Mouse (Mus musculus) heart, embryonic 15.5 days (tissue): ENCODE results near the gene Ubr2. TPM values are rescaled to one million over a fixed set of nuclear protein-coding genes. Genes with fewer than 3 reads are reported as not detected.

Experiments used
- ATAC-seq: fragments of 200-750 bp; cut with Nextera tagmentation; replicated peaks from 2 replicates; pipeline ENCODE4 v1.8.0; 2017; ENCODE audit warnings: low read depth, moderate TSS enrichment; ENCODE audit not compliant: insufficient number of reproducible peaks, insufficient read depth, low FRiP score
- H3K27ac ChIP-seq: fragments of 300-500 bp; sonication (generic); 2 replicates; pipeline ENCODE4 v1.5.1; 2015; ENCODE audit warnings: mild to moderate bottlenecking, inconsistent platforms
- H3K27me3 ChIP-seq: fragments of 300-500 bp; sonication (generic); 2 replicates; pipeline ENCODE4 v1.6.1; 2015; ENCODE audit warnings: inconsistent platforms
- H3K36me3 ChIP-seq: fragments of 300-500 bp; sonication (generic); 2 replicates; pipeline ENCODE4 v1.6.1; 2015; ENCODE audit warnings: mild to moderate bottlenecking, inconsistent platforms
- H3K4me1 ChIP-seq: fragments of 300-500 bp; sonication (generic); replicated peaks from 2 replicates; pipeline ENCODE4 v1.6.1; 2015; ENCODE audit warnings: inconsistent platforms
- H3K4me2 ChIP-seq: fragments of 300-500 bp; sonication (generic); 2 replicates; pipeline ENCODE4 v1.6.1; 2015; ENCODE audit warnings: inconsistent platforms, mild to moderate bottlenecking, moderate library complexity
- H3K4me3 ChIP-seq: fragments of 300-500 bp; sonication (generic); 2 replicates; pipeline ENCODE4 v1.5.1; 2015; ENCODE audit warnings: mild to moderate bottlenecking, inconsistent platforms
- H3K9ac ChIP-seq: fragments of 300-500 bp; sonication (generic); 2 replicates; pipeline ENCODE4 v1.6.1; 2015; ENCODE audit warnings: mild to moderate bottlenecking, inconsistent platforms
- H3K9me3 ChIP-seq: fragments of 300-500 bp; sonication (generic); replicated peaks from 2 replicates; pipeline ENCODE4 v1.6.1; 2016; ENCODE audit warnings: inconsistent platforms
- WGBS: fragments of 180-500 bp; shearing (Covaris S2); methylation state at CpG from one replicate; pipeline ENCODE4 v1.1.7; 2015; ENCODE audit warnings: mixed read lengths; 5-methylcytosine and 5-hydroxymethylcytosine counted together
- polyA plus RNA-seq: library from polyadenylated mRNA; unstranded; fragments of >200 nt; fragmentation: Nextera tagmentation; extraction: Ambion mirVana; gene quantifications from 2 replicates; pipeline ENCODE4 v1.2.1, GENCODE M21; 2015

The Ubr2 gene
- polyA plus RNA-seq, 1 experiment from 2014 or later = 14.4 TPM

GRCm38 (mm10) chr17:47003305-47003704 lies 7.1 kb downstream of the Ubr2 start:
- no peak overlapping the region for H3K9ac ChIP-seq
- no peak overlapping the region for H3K27ac ChIP-seq
- WGBS = 61% methylated on average over 8 of the region's 8 CpGs
- ATAC-seq = no peak
- H3K4me1 ChIP-seq = peaks cover 36% of the 10 kb centered on the region
- no peak overlapping the region for H3K4me3 ChIP-seq
- H3K9me3 ChIP-seq = no peaks in the 10 kb centered on the region
- no peak overlapping the region for H3K4me2 ChIP-seq
- peaks cover 31% of the 10 kb centered on the region for H3K36me3 ChIP-seq
- no peaks in the 10 kb centered on the region for H3K27me3 ChIP-seq

GRCm38 (mm10) chr17:47002401-47002800 lies 8.0 kb downstream of the Ubr2 start:
- ATAC-seq = no peak
- Histone ChIP-seq H3K9me3 (no peaks in the 10 kb centered on the region), H3K27me3 (no peaks in the 10 kb centered on the region), H3K4me1 (peaks cover 31% of the 10 kb centered on the region), H3K36me3 (peaks cover 36% of the 10 kb centered on the region), H3K27ac (no peak overlapping the region), H3K4me2 (no peak overlapping the region), H3K4me3 (no peak overlapping the region), H3K9ac (no peak overlapping the region)
- 82% methylated on average over 5 of the region's 5 CpGs for WGBS

- no peak overlapping the region for H3K9ac ChIP-seq
- H3K9me3 ChIP-seq = no peaks in the 10 kb centered on the region
- H3K27me3 ChIP-seq = no peaks in the 10 kb centered on the region
- no peak overlapping the region for H3K4me3 ChIP-seq
- H3K27ac ChIP-seq = no peak overlapping the region
- 93% methylated on average over 4 of the region's 4 CpGs for WGBS
- H3K4me2 ChIP-seq = no peak overlapping the region
- H3K36me3 ChIP-seq = peaks cover 29% of the 10 kb centered on the region
- ATAC-seq = no peak
- H3K4me1 ChIP-seq = peaks cover 6% of the 10 kb centered on the region
Observed at GRCm38 (mm10) chr17:46998840-46999239, 11.5 kb downstream of the Ubr2 start.

GRCm38 (mm10) chr17:46996484-46996883 lies 13.9 kb downstream of the Ubr2 start:
- peaks cover 47% of the 10 kb centered on the region for H3K36me3 ChIP-seq
- H3K9ac ChIP-seq = no peak overlapping the region
- no peaks in the 10 kb centered on the region for H3K27me3 ChIP-seq
- H3K4me3 ChIP-seq = no peak overlapping the region
- no peak for ATAC-seq
- H3K4me1 ChIP-seq = 0 out of 2 replicates have a peak, but pooled peaks cover 2% of the 10 kb centered on the region
- WGBS = 62% methylated on average over 7 of the region's 7 CpGs
- no peak overlapping the region for H3K27ac ChIP-seq
- H3K9me3 ChIP-seq = no peaks in the 10 kb centered on the region
- H3K4me2 ChIP-seq = no peak overlapping the region

- H3K36me3 ChIP-seq = peaks cover 54% of the 10 kb centered on the region
- no peak overlapping the region for H3K27ac ChIP-seq
- H3K4me1 ChIP-seq = 0 out of 2 replicates have a peak, but pooled peaks cover 2% of the 10 kb centered on the region
- no peak overlapping the region for H3K9ac ChIP-seq
- H3K9me3 ChIP-seq = no peaks in the 10 kb centered on the region
- no peak for ATAC-seq
- no peaks in the 10 kb centered on the region for H3K27me3 ChIP-seq
- no peak overlapping the region for H3K4me3 ChIP-seq
- 65% methylated on average over 3 of the region's 3 CpGs for WGBS
- H3K4me2 ChIP-seq = no peak overlapping the region
Observed at GRCm38 (mm10) chr17:46995621-46996020, 14.7 kb downstream of the Ubr2 start.

- WGBS = 74% methylated on average over 10 of the region's 10 CpGs
- no peak for ATAC-seq
- H3K36me3 ChIP-seq = peaks cover 54% of the 10 kb centered on the region
Observed at GRCm38 (mm10) chr17:46994641-46995398, 15.5 kb downstream of the Ubr2 start.

GRCm38 (mm10) chr17:46993625-46994024 lies 16.7 kb downstream of the Ubr2 start:
- Histone ChIP-seq H3K36me3 (peaks cover 50% of the 10 kb centered on the region), H3K4me2 (no peak overlapping the region), H3K27me3 (no peaks in the 10 kb centered on the region), H3K4me3 (no peak overlapping the region), H3K27ac (no peak overlapping the region), H3K9me3 (no peaks in the 10 kb centered on the region), H3K4me1 (0 out of 2 replicates have a peak, but pooled peaks cover 2% of the 10 kb centered on the region), H3K9ac (no peak overlapping the region)
- WGBS = 96% methylated on average over 8 of the region's 8 CpGs
- ATAC-seq = no peak

More at GRCm38 (mm10) chr17:46994641-46995398, 15.5 kb downstream of the Ubr2 start:
- H3K9me3 ChIP-seq = no peaks in the 10 kb centered on the region
- H3K4me2 ChIP-seq = no peak overlapping the region
- H3K4me3 ChIP-seq = no peak overlapping the region
- H3K27ac ChIP-seq = no peak overlapping the region
- no peaks in the 10 kb centered on the region for H3K27me3 ChIP-seq
- H3K4me1 ChIP-seq = 0 out of 2 replicates have a peak, but pooled peaks cover 2% of the 10 kb centered on the region
- H3K9ac ChIP-seq = no peak overlapping the region

- Histone ChIP-seq H3K27ac (no peak overlapping the region), H3K36me3 (peaks cover 88% of the 10 kb centered on the region), H3K4me1 (no peaks in the 10 kb centered on the region), H3K9ac (no peak overlapping the region), H3K4me3 (no peak overlapping the region), H3K9me3 (no peaks in the 10 kb centered on the region), H3K27me3 (no peaks in the 10 kb centered on the region), H3K4me2 (no peak overlapping the region)
- ATAC-seq = no peak
- WGBS = 89% methylated on average over 3 of the region's 3 CpGs
Observed at GRCm38 (mm10) chr17:46987631-46988030, 22.7 kb downstream of the Ubr2 start.

- Histone ChIP-seq H3K27me3 (no peaks in the 10 kb centered on the region), H3K27ac (no peak overlapping the region), H3K36me3 (peaks cover 98% of the 10 kb centered on the region), H3K4me3 (no peak overlapping the region), H3K9me3 (no peaks in the 10 kb centered on the region), H3K4me1 (no peaks in the 10 kb centered on the region), H3K4me2 (no peak overlapping the region), H3K9ac (no peak overlapping the region)
- WGBS = 95% methylated on average over 6 of the region's 6 CpGs
- no peak for ATAC-seq
Observed at GRCm38 (mm10) chr17:46980050-46980449, 30.3 kb downstream of the Ubr2 start.

GRCm38 (mm10) chr17:46975183-46975582 lies 35.2 kb downstream of the Ubr2 start:
- no peaks in the 10 kb centered on the region for H3K4me1 ChIP-seq
- H3K27ac ChIP-seq = no peak overlapping the region
- no peak overlapping the region for H3K9ac ChIP-seq
- no peak overlapping the region for H3K4me2 ChIP-seq
- no peaks in the 10 kb centered on the region for H3K27me3 ChIP-seq
- 65% methylated on average over 3 of the region's 3 CpGs for WGBS
- H3K9me3 ChIP-seq = no peaks in the 10 kb centered on the region
- no peak for ATAC-seq
- peaks cover 96% of the 10 kb centered on the region for H3K36me3 ChIP-seq
- H3K4me3 ChIP-seq = no peak overlapping the region

- Histone ChIP-seq H3K36me3 (peaks cover 96% of the 10 kb centered on the region), H3K27me3 (no peaks in the 10 kb centered on the region), H3K4me2 (no peak overlapping the region), H3K9me3 (no peaks in the 10 kb centered on the region), H3K4me1 (no peaks in the 10 kb centered on the region), H3K27ac (no peak overlapping the region), H3K9ac (no peak overlapping the region), H3K4me3 (no peak overlapping the region)
- 93% methylated on average over 7 of the region's 7 CpGs for WGBS
- ATAC-seq = no peak
Observed at GRCm38 (mm10) chr17:46972603-46973002, 37.8 kb downstream of the Ubr2 start.

GRCm38 (mm10) chr17:46966892-46967291 lies 43.5 kb downstream of the Ubr2 start:
- H3K27me3 ChIP-seq = no peaks in the 10 kb centered on the region
- H3K9ac ChIP-seq = no peak overlapping the region
- no peak overlapping the region for H3K4me2 ChIP-seq
- no peaks in the 10 kb centered on the region for H3K9me3 ChIP-seq
- peaks cover 99% of the 10 kb centered on the region for H3K36me3 ChIP-seq
- H3K27ac ChIP-seq = no peak overlapping the region
- no peak for ATAC-seq
- no peak overlapping the region for H3K4me3 ChIP-seq
- no peaks in the 10 kb centered on the region for H3K4me1 ChIP-seq
- 82% methylated on average over 14 of the region's 14 CpGs for WGBS
